Mouse (Mus musculus) liver, embryonic 15.5 days (tissue): ENCODE measurements around the gene Bud23. TPM values are rescaled to one million over a fixed set of nuclear protein-coding genes. Genes with fewer than 3 reads are reported as not detected.
A peak's percentile ranks its signal among the peaks of the same experiment; 100 is the strongest.
"Not testable (repeated sequence)": the region's sequence is repeated elsewhere in the genome, so short reads cannot be mapped to it uniquely, and the experiment has no call there.

Experiments used
- ATAC-seq: fragments of 200-750 bp; cut with Nextera tagmentation; 2 replicates; pipeline ENCODE4 v1.8.0; 2017; ENCODE audit warnings: moderate number of reproducible peaks, mild to moderate bottlenecking, moderate library complexity; ENCODE audit not compliant: insufficient read depth
- H3K27ac ChIP-seq: fragments of 300-500 bp; sonication (generic); replicated peaks from 2 replicates; pipeline ENCODE4 v1.5.1; 2015; ENCODE audit warnings: mild to moderate bottlenecking, inconsistent platforms
- H3K27me3 ChIP-seq: fragments of 300-500 bp; sonication (generic); 2 replicates; pipeline ENCODE4 v1.6.1; 2015; ENCODE audit warnings: mild to moderate bottlenecking, inconsistent platforms
- H3K36me3 ChIP-seq: fragments of 300-500 bp; sonication (generic); replicated peaks from 2 replicates; pipeline ENCODE4 v1.6.1; 2015; ENCODE audit warnings: moderate library complexity, mild to moderate bottlenecking, inconsistent platforms
- H3K4me1 ChIP-seq: fragments of 300-500 bp; sonication (generic); replicated peaks from 2 replicates; pipeline ENCODE4 v1.6.1; 2015; ENCODE audit warnings: inconsistent platforms
- H3K4me2 ChIP-seq: fragments of 300-500 bp; sonication (generic); 2 replicates; pipeline ENCODE4 v1.6.1; 2015; ENCODE audit warnings: moderate library complexity, mild to moderate bottlenecking, inconsistent platforms
- H3K4me3 ChIP-seq: fragments of 300-500 bp; sonication (generic); replicated peaks from 2 replicates; pipeline ENCODE4 v1.5.1; 2015; ENCODE audit warnings: mild to moderate bottlenecking, inconsistent platforms
- H3K9ac ChIP-seq: fragments of 300-500 bp; sonication (generic); 2 replicates; pipeline ENCODE4 v1.6.1; 2015; ENCODE audit warnings: moderate library complexity, mild to moderate bottlenecking, inconsistent platforms
- H3K9me3 ChIP-seq: fragments of 300-500 bp; sonication (generic); replicated peaks from 2 replicates; pipeline ENCODE4 v1.6.1; 2016; ENCODE audit warnings: inconsistent platforms
- WGBS: fragments of 180-500 bp; shearing (Covaris S2); methylation state at CpG from one replicate; pipeline ENCODE4 v1.1.7; 2015; ENCODE audit warnings: mixed read lengths; ENCODE audit not compliant: insufficient replicate concordance; 5-methylcytosine and 5-hydroxymethylcytosine counted together
- polyA plus RNA-seq: library from polyadenylated mRNA; unstranded; fragments of >200 nt; fragmentation: Nextera tagmentation; extraction: Ambion mirVana; gene quantifications from 2 replicates; pipeline ENCODE4 v1.2.1, GENCODE M21; 2015

Bud23 gene
- polyA plus RNA-seq, 1 experiment from 2014 or later: 56.4 TPM

DNA sequence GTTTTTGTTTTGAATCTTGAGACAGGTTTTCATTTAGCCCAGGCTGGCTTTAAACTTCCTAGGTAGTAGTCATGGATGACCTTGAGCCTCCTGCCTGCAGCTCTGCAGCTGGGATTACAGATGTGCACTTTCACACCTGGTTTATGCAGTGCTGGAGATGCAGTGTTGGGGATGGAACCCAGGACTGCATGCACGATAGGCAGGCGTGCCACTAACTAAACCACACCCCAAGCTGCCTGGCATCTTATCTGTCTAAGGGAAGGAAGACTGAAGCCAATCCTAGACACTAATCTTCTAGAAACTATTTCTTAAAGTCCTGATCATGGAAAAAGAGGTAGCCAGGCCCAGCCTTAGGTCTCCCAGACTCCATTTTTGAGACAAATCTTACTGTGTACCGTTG lies 5.7 kb upstream of the Bud23 start:
- no peaks in the 10 kb centered on the region for H3K9me3 ChIP-seq
- no peaks in the 10 kb centered on the region for H3K27me3 ChIP-seq
- WGBS: 39% methylated on average over 3 of the region's 3 CpGs
- ATAC-seq: peak; percentile 51
- H3K36me3 ChIP-seq: peaks cover 19% of the 10 kb centered on the region
- H3K27ac ChIP-seq: no peak overlapping the region
- no peak overlapping the region for H3K4me2 ChIP-seq
- no peak overlapping the region for H3K4me3 ChIP-seq
- no peak overlapping the region for H3K9ac ChIP-seq
- peaks cover 24% of the 10 kb centered on the region for H3K4me1 ChIP-seq

DNA sequence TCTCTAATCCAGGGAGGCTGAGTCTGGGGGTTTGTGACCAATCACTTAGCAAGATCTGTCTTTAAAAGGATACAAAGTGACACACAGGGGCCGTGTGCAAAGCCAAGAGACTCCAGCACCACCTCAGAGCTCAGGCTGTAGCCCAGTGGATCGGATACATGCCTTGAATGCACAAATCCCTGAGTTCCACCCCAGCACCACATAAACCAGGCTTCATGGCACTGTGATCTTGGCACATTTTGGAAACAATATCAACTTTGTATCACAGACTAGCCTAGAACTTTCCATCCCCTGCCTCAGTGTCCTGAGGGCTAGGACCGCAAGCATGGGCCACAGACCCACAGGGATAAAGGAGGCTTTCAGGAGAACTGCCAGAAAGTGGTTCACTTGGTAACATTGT lies 1.2 kb upstream of the Bud23 start:
- 82% methylated on average over 3 of the region's 3 CpGs for WGBS
- H3K27me3 ChIP-seq: no peaks in the 10 kb centered on the region
- no peak overlapping the region for H3K9ac ChIP-seq
- H3K9me3 ChIP-seq: no peaks in the 10 kb centered on the region
- H3K4me2 ChIP-seq: peak overlapping the region; percentile 97; the same call in 1 of the 2 replicates
- H3K4me3 ChIP-seq: no peak overlapping the region; the same call in 1 of the 2 replicates
- ATAC-seq: no peak
- H3K4me1 ChIP-seq: peaks cover 39% of the 10 kb centered on the region
- peaks cover 21% of the 10 kb centered on the region for H3K36me3 ChIP-seq
- H3K27ac ChIP-seq: no peak overlapping the region

DNA sequence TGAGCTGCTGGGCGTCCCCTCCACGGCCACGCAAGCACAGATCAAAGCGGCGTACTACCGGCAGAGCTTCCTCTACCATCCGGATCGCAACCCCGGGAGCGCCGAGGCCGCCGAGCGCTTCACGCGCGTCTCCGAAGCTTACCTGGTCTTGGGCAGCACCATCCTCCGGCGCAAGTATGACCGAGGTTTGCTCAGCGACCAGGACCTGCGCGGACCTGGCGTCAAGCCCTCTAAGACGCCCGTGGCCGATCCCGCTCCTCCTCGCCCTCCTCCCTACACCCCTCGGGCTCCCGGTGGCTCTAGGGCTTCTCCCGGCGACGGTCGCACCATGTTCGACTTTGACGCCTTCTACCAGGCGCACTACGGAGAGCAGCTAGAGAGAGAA lies 385 bp downstream of the Bud23 start:
- H3K9me3 ChIP-seq: no peaks in the 10 kb centered on the region
- peak; percentile 64 for ATAC-seq
- H3K36me3 ChIP-seq: peaks cover 37% of the 10 kb centered on the region
- H3K4me3 ChIP-seq: peak overlapping the region; percentile 94
- H3K9ac ChIP-seq: peak overlapping the region; percentile 86
- WGBS: 0% methylated on average over 40 of the region's 40 CpGs
- no peaks in the 10 kb centered on the region for H3K27me3 ChIP-seq
- H3K4me1 ChIP-seq: peaks cover 28% of the 10 kb centered on the region
- H3K27ac ChIP-seq: peak overlapping the region; percentile 66
- H3K4me2 ChIP-seq: peak overlapping the region; percentile 97

DNA sequence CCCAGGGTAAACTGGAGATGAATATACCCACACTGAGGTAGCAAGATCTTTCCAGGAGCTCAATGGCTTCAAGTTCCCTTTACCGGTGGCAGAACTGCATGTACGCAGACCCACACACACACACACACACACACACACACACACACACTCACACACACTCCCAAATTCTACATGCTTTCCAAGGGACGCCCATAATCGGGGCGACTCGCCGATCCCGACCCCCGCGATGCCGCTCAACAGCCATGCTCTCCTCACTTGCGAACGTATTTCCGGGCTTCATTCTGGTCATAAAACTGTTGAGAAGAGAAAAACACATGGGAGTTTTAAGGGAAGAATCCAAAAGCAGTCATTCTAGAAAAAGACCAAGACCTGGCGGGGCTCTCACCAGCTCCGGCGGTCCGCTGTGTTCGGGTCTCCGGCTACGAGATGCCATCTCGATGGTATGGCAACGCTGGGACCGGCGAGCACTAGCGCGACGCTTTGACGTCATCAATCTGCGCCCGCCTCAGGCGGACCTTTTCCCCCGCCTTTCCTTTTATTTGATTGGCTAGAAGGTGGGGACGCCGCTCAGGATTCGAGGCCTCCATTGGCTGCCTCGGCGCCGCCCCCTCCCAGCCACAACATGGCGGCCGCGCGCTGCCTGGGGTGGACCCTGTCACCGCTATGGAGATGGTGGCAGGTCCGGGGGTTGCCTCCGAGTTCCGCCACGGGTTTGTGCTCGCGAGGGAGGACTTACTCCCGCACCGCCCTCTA lies 954 bp downstream of the Bud23 start, which contains the start of gene Dnajc30:
Dnajc30 (plus strand) TSS at position 574 of the 753 bp plus-strand sequence.
- Histone ChIP-seq H3K27ac (peak within 1 kb of the TSS; percentile 66), H3K4me1 (peaks cover 28% of the 10 kb centered on the region), H3K4me2 (peak within 1 kb of the TSS; percentile 97), H3K4me3 (peak within 1 kb of the TSS; percentile 94), H3K9me3 (no peaks in the 10 kb centered on the region), H3K36me3 (peaks cover 43% of the 10 kb centered on the region), H3K9ac (peak within 1 kb of the TSS; percentile 86), H3K27me3 (no peaks in the 10 kb centered on the region)
- under 1% methylated on average over 52 of the region's 52 CpGs for WGBS
- peak; percentile 96 for ATAC-seq

DNA sequence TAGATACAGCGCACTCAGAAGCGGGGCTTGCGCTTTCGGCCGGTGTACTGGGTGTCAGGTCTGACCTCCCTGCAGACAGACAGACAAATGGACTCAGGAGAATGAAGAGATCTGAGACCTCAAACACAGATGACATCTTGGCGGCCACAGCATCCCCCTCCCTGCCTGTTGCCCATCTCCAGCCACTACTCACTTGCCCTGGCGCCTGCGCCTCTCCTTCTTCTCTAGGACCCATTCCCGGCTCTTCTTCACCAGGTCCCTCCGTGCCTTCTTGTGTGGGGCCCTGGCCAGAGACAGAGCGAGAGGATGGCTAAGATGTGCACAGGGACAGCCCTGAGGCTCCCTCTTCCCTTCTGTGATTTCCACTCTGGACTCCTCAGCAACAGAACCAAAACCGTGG lies 11.4 kb downstream of the Bud23 start:
- no peak overlapping the region for H3K9ac ChIP-seq
- H3K27ac ChIP-seq: no peak overlapping the region
- 80% methylated on average over 12 of the region's 12 CpGs for WGBS
- H3K4me2 ChIP-seq: no peak overlapping the region
- H3K9me3 ChIP-seq: no peaks in the 10 kb centered on the region
- no peak overlapping the region for H3K4me3 ChIP-seq
- H3K36me3 ChIP-seq: peaks cover 28% of the 10 kb centered on the region
- H3K4me1 ChIP-seq: no peaks in the 10 kb centered on the region
- H3K27me3 ChIP-seq: no peaks in the 10 kb centered on the region
- ATAC-seq: no peak

DNA sequence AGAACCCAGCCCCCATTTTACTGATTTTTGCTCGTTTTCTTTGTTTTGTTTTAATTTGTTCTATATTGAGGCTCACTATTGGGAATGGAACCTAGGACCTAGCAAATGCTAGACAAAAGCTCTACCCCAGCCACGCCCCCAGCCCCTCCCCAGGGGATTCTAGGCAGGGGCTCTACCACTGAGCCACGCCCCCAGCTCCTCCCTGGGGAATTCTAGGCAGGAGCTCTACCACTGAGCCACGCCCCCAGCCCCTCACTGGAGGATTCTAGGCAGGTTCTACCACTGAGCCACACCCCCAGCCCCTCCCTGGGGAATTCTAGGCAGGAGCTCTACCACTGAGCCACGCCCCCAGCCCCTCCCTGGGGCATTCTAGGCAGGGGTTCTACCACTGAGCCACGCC lies 15.5 kb downstream of the Bud23 start:
- H3K4me3 ChIP-seq, H3K36me3 ChIP-seq, H3K9me3 ChIP-seq, ATAC-seq, H3K4me2 ChIP-seq, H3K9ac ChIP-seq, H3K4me1 ChIP-seq, H3K27me3 ChIP-seq, H3K27ac ChIP-seq: not testable (repeated sequence)
- 69% methylated on average over 6 of the region's 6 CpGs for WGBS

DNA sequence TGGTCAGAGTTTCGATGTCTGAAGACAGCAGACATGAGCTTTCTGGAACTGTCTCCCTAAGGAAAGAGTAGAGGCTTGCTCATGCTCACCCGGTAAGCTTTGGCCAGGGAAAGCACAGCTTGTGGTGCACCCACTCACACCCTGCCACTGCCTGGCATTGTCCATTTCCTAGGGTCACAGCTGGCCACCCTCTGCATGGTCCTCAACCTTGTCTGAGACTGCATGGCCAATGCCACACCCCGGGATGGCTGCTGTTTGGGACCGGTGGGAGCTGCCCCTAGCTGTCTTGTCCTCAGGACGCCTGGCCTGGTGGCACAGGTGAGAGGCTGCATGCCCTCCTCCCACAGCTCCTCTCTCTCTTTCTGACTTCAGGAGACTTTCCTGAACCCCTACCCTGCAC lies 16.2 kb downstream of the Bud23 start:
- Histone ChIP-seq H3K4me3 (no peak overlapping the region), H3K36me3 (0 out of 2 replicates have a peak, but pooled peaks cover 3% of the 10 kb centered on the region), H3K4me1 (no peaks in the 10 kb centered on the region), H3K9me3 (no peaks in the 10 kb centered on the region), H3K9ac (no peak overlapping the region), H3K27ac (no peak overlapping the region), H3K4me2 (no peak overlapping the region), H3K27me3 (no peaks in the 10 kb centered on the region)
- WGBS: 69% methylated on average over 5 of the region's 5 CpGs
- ATAC-seq: no peak

DNA sequence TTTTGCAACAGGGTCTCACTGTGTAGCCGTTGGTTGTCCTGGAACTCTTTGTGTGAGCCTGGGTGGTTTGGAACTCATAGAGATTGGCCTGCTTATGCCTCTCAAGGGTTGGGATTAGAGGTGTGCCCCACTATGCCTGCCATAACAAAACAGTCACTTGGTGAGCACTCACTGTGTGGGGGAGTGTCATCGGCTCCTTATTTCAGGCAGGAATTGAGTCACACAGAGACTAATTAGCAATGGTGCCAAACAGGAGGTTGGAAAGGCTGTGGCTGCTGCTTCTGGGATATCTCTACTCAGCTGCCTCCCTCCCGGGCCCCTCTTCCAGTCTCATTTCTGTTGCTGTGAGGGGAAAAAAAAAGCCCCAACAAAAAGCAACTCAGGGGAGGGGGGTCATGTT lies 20.2 kb downstream of the Bud23 start:
- 0 out of 2 replicates have a peak, but pooled peaks cover 3% of the 10 kb centered on the region for H3K36me3 ChIP-seq
- peaks cover 26% of the 10 kb centered on the region for H3K4me1 ChIP-seq
- no peaks in the 10 kb centered on the region for H3K9me3 ChIP-seq
- no peak for ATAC-seq
- H3K9ac ChIP-seq: no peak overlapping the region
- H3K4me3 ChIP-seq: no peak overlapping the region
- WGBS: 69% methylated on average over 3 of the region's 3 CpGs
- no peaks in the 10 kb centered on the region for H3K27me3 ChIP-seq
- H3K4me2 ChIP-seq: no peak overlapping the region
- H3K27ac ChIP-seq: no peak overlapping the region

DNA sequence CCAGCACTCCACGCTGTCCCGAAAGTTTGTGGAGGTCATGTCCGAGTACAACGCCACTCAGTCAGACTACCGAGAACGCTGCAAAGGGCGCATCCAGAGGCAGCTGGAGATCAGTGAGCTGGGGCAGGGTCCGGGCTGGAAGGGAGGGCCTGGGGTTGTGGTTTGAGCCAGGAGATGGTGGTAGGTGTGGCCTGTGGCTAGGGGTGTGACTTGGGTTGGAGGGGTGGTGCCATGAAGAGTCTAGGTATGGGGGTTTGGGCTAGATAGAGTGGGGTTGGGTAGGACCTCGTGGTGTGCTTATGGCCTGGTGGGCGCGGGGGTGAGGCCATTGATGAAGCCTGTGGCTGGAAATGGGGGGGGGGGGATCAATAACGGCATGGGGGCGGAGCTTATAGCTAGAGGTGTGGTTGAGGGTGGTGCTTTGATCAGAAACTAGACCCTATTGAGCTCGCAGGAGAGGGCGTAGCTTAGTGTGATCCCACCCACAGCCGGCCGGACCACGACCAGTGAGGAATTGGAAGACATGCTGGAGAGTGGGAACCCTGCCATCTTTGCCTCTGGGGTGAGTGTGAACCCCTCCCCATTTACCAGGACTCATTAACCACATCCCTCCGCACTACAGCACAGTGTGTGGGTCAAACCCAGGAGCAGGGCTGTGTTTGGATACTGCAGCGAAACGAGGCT lies 22.5 kb downstream of the Bud23 start:
- Histone ChIP-seq H3K27me3 (no peaks in the 10 kb centered on the region), H3K36me3 (0 out of 2 replicates have a peak, but pooled peaks cover 3% of the 10 kb centered on the region), H3K27ac (no peak overlapping the region), H3K4me3 (peak overlapping the region; percentile 28), H3K9ac (no peak overlapping the region), H3K4me2 (peak overlapping the region; percentile 51), H3K9me3 (no peaks in the 10 kb centered on the region), H3K4me1 (peaks cover 31% of the 10 kb centered on the region)
- ATAC-seq: peak; percentile 61
- 43% methylated on average over 21 of the region's 21 CpGs for WGBS

DNA sequence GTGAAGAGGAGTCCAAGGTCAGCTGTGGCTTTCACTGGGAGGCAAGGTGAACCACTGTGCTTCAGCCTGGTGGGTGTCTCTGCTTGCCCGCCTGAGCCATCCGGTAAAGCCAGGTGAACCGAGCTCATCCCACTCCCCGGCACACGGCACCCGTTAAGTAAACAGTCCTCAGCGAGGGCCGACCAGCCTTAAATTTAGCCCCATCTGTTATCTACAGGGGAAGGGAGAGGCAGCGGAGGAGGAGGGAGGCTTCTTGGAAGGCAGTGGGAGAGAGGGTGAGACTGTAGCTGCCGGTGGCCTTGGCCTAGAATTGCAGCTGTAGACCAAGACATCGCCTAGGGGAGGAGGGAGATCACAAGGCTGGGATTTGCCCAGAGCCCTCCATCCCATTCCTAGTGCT lies 24.0 kb downstream of the Bud23 start:
- ATAC-seq: no peak
- no peaks in the 10 kb centered on the region for H3K9me3 ChIP-seq
- H3K27me3 ChIP-seq: no peaks in the 10 kb centered on the region
- no peak overlapping the region for H3K4me3 ChIP-seq
- no peak overlapping the region for H3K27ac ChIP-seq
- H3K9ac ChIP-seq: no peak overlapping the region
- WGBS: 47% methylated on average over 11 of the region's 11 CpGs
- H3K4me1 ChIP-seq: peaks cover 32% of the 10 kb centered on the region
- 0 out of 2 replicates have a peak, but pooled peaks cover 3% of the 10 kb centered on the region for H3K36me3 ChIP-seq
- H3K4me2 ChIP-seq: no peak overlapping the region

DNA sequence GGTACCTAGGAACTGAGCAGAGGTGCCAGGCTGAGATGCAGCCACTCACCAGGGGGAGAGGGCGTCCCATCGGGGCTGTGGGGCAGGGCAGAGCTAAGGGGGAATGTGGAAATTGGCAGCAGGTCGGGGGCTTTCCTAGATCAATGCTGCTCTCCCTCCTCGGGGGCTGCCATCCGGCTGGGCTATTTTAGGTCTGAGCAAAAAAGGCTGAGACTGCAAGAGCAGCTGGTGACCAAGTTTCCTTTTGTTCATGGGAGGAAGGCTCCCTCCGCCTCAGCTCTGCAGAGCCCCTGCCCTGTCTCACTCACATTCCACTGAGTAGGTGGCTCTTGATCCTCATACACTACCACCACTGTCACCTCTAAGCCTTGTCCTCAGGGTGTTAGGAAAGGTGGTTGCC lies 24.7 kb downstream of the Bud23 start:
- no peak overlapping the region for H3K4me2 ChIP-seq
- ATAC-seq: no peak
- peaks cover 36% of the 10 kb centered on the region for H3K4me1 ChIP-seq
- no peak overlapping the region for H3K27ac ChIP-seq
- WGBS: 42% methylated on average over 6 of the region's 6 CpGs
- H3K9ac ChIP-seq: no peak overlapping the region
- 0 out of 2 replicates have a peak, but pooled peaks cover 3% of the 10 kb centered on the region for H3K36me3 ChIP-seq
- no peaks in the 10 kb centered on the region for H3K27me3 ChIP-seq
- no peak overlapping the region for H3K4me3 ChIP-seq
- no peaks in the 10 kb centered on the region for H3K9me3 ChIP-seq
